Mouse (Mus musculus) lung, adult 2 months (tissue): ENCODE data around the gene Zfp791.

Experiments
- CTCF ChIP-seq: fragments of 200-500 bp; IDR thresholded peaks from 2 replicates; pipeline ENCODE4 v1.5.1; 2011; ENCODE audit warnings: mild to moderate bottlenecking, low read length, control low read depth; ENCODE audit not compliant: insufficient read depth
- POLR2A ChIP-seq: fragments of 200-500 bp; IDR thresholded peaks from 2 replicates; pipeline ENCODE4 v1.6.1; 2011; ENCODE audit warnings: low read depth, mild to moderate bottlenecking, control low read depth, low read length, borderline replicate concordance; ENCODE audit errors: extremely low read depth

- TF ChIP-seq CTCF (no peak), POLR2A (no peak)
These were observed 51.9 kb downstream of the Zfp791 start for GRCm38 (mm10) chr8:85071041-85071440.
